Mouse (Mus musculus) neutrophil, adult 5-6 weeks (primary cell): ENCODE data around the gene Oprd1. TPM values are rescaled to one million over a fixed set of nuclear protein-coding genes. Genes with fewer than 3 reads are reported as not detected.
A peak's percentile ranks its signal among the peaks of the same experiment; 100 is the strongest.

Experiments
- ATAC-seq: fragments of 151-379, 151-347 bp; 2 replicates; pipeline ENCODE4 v1.8.0; 2017; ENCODE audit warnings: mild to moderate bottlenecking, moderate TSS enrichment; ENCODE audit not compliant: insufficient number of reproducible peaks, poor library complexity, low FRiP score, severe bottlenecking; ENCODE audit errors: extremely low read depth
- total RNA-seq: library from RNA; stranded (forward); fragments of 200-1000 nt; gene quantifications from 2 replicates; pipeline ENCODE4 v1.2.3, GENCODE M21; 2017

The Oprd1 gene
- total RNA-seq, 1 experiment from 2014 or later: not detected

- ATAC-seq: no peak
Measured at GRCm38 (mm10) chr4:132066101-132066773, 78.0 kb downstream of the Oprd1 start.

GRCm38 (mm10) chr4:132065578-132065977 is 78.7 kb downstream of the Oprd1 start:
- peak; percentile 33; the same call in 1 of the 2 replicates for ATAC-seq

- no peak for ATAC-seq
Measured at GRCm38 (mm10) chr4:132064550-132064949, 79.7 kb downstream of the Oprd1 start.

- no peak for ATAC-seq
Measured at GRCm38 (mm10) chr4:132062934-132063884, 81.1 kb downstream of the Oprd1 start.

GRCm38 (mm10) chr4:132062289-132062688 is 82.0 kb downstream of the Oprd1 start:
- no peak for ATAC-seq

Other genes starting within 250 kb of the Oprd1 start
- gene Tmem200b, start 222.7 kb downstream of the Oprd1 start, total RNA-seq: not detected in 2 replicates
- gene Gm10300, start 69.8 kb downstream of the Oprd1 start, total RNA-seq: 0.49 and 0.70 TPM in 2 replicates
- gene Epb41, start 69.2 kb downstream of the Oprd1 start, total RNA-seq: 179 and 190 TPM in 2 replicates
- 40.9 and 56.7 TPM in 2 replicates for gene Ythdf2, start 67.8 kb upstream of the Oprd1 start, total RNA-seq
- 29.1 and 37.3 TPM in 2 replicates for gene Gmeb1, start 117.1 kb upstream of the Oprd1 start, total RNA-seq
- gene Taf12, start 129.9 kb upstream of the Oprd1 start, total RNA-seq: 28.3 and 47.9 TPM in 2 replicates
- gene Rab42, start 158.9 kb upstream of the Oprd1 start, total RNA-seq: not detected in 2 replicates
- gene Trnau1ap, start 185.1 kb upstream of the Oprd1 start, total RNA-seq: 24.9 and 29.7 TPM in 2 replicates
- 3.3 and 7.9 TPM in 2 replicates for gene Rcc1, start 209.1 kb upstream of the Oprd1 start, total RNA-seq